Mouse (Mus musculus) CH12F3 (cell line): ENCODE data around the gene Rad9a.

ENCODE experiments used
- in situ Hi-C: fragments of 300-500 bp; cut with MboI; formaldehyde crosslinking; loops from 2 replicates; pipeline ENCODE4 v1.14.3; 2020; ENCODE audit warnings: low sequenced_read_pairs

Gene Rad9a

DNA sequence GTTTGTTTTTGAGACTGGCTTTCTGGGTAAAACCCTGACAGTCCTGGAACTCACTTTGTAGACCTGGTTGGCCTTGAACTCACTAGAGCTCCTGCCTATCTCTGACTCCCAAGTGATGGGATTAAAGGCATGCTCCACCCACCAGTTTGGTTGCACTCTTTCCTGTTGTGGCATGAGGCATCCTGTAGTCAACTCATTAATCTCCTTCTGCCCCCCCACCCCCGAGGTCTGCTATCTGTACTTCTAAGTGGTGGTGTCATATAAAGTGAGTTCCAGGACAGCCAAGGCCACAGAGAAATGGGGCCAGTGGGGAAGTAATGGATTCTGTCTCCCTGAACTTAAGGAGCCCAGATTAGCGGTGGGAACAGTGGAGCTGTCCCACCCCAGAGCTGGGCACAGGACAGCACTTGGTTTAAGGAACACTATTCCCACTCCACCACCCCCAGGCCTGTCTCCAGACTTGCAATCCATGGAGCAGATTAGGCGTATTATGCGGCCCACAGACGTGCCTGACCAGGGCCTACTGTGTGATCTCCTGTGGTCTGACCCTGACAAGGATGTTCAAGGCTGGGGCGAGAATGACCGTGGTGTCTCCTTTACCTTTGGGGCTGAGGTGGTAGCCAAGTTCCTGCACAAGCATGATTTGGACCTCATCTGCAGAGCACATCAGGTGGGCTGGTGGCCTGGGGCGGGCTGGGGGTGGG lies 7.3 kb downstream of the Rad9a start:
- in situ Hi-C loops: no loop called here

DNA sequence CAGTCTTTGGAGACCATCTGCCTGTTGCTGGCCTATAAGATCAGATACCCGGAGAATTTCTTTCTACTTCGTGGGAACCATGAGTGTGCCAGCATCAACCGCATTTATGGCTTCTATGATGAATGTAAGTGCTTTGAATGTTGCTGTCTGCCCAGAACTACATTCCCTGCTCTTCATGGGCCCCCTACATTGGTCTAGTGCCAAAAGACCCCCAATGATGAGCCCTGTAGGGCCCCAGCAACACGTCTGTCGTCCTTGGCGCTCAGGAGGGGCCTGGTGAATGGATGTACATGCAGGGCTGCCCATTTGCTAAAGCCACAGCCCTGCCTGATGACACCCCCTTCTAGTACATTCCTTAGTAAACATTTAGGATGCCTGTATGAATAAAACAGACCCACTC lies 8.3 kb downstream of the Rad9a start:
- in situ Hi-C loops: no loop called here

DNA sequence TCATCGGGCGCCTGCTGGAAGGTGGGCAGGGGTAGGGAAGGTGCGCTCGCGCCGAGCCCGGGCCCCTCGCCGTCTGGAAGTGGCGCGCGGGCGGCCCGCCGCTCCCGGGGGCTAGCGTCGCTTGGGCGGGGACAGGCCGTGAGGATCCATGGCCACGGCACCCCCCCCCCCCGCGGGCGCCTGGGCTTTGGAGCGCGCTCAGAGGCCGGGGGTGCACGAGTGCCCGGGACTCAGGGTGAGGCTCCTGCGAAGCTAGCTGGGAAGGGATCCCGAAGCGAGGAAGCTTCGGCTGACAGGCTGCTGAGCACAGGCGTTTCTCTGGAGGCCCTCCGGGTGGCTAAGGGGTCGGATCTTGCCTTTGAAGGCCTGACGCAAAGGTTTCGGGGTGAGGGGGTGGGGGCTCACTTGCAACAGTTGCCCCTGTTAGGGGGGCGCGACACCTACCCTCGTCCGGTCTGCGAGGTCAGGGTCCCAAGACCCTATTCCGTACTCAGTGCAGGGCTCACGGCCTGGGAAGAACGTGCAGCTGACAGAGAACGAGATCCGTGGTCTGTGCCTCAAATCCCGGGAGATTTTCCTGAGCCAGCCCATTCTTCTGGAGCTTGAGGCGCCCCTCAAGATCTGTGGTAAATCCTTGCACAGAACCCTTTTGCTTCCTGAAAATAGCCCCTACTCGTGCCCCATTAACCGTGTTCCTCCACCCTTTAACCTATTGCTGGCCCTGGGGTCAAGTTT lies 9.0 kb downstream of the Rad9a start:
- in situ Hi-C loops: no loop called here

DNA sequence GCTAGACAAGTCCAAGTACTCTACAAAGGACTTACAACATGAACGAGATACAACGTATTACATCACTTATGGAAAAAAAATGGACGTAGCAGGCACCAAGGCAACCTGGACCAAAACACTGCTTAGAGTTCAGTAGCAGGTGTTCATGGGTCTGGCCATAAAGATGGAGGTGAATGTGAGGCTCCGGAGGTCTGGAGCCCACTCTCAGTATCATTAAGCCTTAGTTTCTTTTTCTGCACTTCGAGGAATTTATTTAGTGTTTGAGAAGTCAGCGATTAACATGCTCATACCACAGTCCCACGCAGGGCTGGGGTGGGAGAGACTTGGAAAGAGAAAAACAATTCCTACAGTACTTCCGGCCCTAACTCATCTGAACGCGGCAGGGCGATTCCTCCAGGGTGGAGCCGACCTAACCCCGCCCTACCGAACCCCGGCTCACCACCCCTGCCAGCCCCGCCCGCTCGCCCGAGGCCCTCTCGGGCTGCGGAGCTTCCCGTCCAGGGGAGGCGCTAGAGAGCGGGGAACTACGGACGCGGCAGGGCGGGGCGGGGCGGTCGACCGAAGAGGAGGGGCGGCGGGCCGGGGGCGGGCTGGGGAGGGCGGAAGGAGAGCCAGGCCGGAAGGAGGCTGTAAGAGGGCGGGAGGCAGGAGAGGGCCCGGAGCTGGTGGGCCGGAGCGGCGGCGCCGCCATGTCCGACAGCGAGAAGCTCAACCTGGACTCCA lies 9.8 kb downstream of the Rad9a start, which contains the start of gene Ppp1ca:
Ppp1ca (plus strand) TSS at position 538 of the 723 bp plus-strand sequence.
- in situ Hi-C loops: no loop called here

DNA sequence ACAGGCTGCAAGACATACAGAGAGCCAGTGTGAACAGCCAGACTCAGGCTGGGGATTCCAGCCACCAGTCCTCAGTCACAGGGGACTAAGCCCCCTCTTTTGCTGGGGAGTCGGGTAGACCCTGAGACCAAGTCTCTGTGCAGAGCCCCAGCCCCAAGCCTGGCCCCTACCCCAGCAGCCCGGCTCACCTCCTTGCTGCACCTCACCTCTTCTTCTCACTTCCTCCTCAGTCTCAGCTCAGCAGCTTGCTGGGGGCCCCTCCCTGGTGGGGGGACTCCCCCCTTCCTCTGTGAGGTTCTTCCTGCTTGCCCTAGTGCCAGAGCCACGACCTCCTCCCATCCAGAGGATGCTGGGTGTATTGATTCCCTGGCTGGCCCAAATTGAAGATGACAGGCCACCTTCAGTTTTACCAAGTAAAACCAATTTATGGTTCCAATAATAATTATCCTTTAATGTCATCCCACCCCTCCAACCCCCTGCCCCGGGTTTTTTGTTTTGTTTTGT lies 10.6 kb downstream of the Rad9a start, which contains the start of gene Tbc1d10c:
Tbc1d10c (minus strand) TSS at position 454 of the 504 bp plus-strand sequence.
- in situ Hi-C loops: no loop called here

DNA sequence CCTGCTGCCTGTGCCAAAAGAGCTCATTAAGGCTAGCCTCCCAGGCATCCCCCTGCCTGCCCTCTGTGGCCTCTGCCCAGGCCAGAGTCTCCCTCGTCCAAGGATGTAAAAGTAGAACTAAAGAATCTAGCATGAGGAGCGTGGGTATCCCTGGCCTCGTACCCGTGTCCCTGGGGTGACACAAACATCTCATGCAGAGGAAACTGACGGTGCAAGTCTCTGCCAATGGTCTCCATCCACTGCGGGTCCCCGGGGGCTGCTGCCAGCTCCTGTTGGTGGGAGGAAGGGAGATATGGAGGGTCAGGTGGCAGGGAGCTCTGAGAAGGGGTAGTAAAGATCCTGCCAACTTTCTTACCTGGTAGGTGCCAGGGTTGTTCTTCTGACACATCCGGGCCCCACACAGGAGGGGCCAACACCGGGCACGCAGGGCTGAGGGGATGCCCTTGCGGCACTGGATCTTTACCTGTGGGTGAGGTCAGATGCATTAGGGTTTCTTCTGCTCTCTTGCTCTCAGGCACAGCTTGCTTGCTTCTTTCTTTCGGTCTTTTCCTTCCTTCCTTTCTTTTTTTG lies 12.3 kb downstream of the Rad9a start:
- in situ Hi-C loops: no loop called here

DNA sequence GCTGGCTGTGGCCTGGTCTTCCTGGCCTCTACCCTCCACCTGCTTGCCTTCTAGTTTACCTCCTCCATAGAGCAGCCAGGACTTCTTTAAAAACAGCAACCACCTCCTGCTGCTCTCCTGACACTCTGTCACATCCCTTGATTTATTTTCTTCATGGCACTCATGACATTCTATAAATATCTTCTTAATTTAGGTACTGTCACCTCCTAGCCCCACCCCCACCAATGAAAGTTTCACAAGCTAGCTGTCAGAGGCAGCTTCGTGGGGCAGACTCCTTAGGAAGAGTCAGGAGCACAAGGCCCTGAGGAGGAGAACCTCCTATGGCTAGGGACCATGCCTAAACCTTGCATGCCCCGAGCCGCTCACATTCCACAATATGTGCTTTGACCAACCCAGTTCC lies 14.2 kb downstream of the Rad9a start:
- in situ Hi-C loops: no loop called here

DNA sequence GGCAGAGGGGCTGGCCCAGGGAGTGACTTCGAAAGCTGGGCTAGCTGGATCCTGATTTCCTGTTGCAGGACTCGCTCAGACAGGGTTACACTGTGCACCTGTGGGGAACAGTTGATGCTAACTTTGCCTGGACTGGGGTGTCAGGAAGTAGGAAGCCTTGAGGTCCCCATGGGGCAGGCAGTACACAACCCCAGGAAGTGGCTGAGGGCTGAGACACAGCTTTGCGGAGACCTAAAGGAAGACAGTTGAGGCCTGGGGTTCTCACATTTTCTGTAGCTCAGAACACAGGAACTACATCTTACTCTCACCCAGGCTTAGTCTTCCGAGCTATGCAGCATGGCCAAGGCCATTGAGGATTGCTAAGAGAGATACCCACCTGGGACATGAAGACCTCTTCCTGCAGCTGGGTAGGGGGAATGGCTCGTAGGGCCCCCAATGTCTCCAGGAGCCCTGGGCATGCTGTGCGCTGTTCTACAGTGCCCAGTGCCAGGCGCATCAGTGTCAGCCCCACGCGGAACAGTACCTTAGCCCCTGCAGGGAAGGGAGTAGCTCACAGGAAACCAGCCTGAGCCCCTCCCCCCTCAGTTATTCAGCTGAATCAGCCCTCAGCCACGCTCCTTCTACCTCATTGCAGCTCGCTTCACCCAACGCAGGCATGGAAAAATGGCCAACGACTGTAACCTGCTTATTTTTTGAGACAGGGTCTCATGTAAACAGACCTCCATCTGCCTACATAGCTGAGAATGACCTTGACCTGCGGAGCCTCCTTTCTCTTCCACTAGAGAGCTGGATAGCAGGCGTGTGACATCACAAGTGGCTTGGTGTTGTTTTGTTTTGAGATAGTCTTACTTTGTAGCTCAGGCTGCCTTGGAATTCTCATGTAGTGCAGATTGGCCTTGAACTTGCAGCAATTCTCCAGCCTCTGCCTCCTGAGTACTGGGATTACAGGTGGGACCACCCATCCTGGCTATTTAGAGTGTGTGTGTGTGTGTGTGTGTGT lies 16.2 kb downstream of the Rad9a start:
- in situ Hi-C loops: no loop called here

DNA sequence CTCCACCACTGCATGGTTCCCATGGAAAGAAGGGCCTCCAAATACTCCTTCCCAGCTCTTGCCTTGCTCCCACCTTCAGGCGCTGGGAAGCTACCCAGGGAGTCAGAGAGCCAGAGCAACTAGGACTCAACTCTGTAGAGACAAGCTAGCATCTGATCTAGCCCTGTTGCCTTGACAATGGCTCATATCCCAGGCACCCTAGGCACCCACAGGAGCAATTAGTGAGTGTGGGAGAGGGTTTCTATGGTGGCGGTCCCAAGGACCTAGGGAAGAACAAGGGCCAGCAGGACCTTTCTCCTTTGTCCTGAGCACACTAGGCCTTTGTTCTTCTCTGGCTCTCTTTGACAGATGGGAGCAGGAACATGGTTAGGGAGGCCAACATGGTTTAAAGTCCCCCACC lies 17.8 kb downstream of the Rad9a start:
- in situ Hi-C loops: no loop called here

DNA sequence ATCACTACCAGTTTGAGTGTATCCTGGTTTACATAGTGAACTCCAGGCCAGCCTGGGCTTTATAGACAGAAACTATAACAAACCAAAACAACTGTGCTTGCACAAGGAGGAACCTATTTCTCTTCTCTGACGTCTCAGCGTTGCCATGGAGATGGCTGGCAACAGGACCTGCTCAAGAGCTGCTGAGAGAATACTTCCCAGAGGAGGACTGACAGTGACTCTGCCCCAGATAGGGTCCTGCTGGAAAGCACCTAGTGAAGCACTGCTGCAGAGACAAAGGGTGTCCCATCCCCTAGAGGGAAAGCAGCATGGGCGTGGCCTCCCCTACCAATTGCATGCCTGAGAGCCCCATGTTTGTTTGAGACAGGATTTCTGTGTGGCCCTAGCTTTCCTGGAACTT lies 19.6 kb downstream of the Rad9a start:
- in situ Hi-C loops: no loop called here

DNA sequence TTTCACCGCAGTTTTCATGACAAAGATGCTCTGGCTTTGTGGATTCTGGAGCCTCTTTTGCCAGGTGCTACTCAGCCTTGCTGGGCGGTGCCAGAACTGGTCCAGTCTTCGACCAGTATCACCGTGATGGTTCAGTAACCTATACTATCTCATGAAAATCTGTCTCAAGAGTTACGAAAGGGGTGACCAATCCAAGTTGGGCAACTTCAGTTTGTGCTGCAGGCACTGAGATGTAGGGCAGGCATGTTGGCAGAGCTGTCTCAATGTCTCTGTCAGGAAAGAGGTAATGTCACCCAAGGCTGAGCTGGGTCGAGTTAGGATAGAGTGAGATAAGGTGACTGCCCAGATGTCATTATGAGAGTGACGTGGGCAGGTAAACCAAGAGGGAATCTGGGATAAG lies 21.1 kb downstream of the Rad9a start:
- in situ Hi-C loops: no loop called here

DNA sequence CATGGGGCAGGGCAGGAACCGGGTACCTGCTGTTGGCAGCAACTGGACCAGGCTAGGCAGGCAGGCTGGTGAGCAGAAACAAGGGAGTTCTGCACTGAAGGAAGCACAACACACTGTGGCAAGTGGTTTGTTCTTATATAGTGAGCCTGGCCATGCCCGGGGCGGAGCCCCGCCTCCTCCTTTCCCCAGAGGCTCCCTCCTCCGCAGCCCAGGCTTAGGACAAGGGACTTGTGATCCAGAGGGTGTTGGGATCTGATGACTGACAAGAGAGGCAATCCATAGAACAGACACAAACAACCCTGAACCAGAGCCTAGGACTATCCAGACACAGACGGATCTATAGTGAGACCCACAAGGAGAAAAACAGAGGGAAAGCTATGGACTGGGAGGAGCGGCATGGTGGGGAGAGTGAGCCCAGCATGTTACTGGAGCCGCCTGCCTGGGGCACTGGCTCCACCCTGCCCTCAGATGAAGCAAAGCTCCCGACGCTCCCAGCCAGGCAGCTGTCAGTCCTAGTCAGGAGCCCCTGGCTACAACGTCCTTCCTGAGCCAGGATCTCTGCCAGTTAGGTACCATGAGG lies 26.0 kb downstream of the Rad9a start, which contains the start of gene Carns1:
Carns1 (minus strand) TSS at position 112 of the 580 bp plus-strand sequence.
- in situ Hi-C loops: no loop called here

DNA sequence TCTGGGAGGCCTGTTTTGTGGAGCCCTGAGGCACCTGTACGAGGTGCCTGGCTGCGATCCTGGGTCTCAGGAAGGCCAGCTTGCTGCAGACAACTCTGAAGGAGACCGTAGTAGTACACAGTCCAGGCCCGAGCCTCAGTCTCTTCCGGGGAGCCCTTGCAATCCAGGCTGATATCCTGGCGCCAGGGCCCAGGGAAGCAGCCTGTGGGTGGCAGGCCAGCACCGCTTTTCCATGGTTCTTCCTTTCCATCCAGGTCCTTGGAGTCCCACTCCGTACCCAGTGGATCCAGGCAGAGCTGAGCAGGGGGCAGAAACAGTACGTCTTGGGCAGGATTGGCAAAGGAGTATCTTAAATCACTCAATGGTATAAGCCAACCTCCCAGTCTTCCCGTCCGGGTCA lies 28.5 kb downstream of the Rad9a start:
- in situ Hi-C loops: no loop called here

DNA sequence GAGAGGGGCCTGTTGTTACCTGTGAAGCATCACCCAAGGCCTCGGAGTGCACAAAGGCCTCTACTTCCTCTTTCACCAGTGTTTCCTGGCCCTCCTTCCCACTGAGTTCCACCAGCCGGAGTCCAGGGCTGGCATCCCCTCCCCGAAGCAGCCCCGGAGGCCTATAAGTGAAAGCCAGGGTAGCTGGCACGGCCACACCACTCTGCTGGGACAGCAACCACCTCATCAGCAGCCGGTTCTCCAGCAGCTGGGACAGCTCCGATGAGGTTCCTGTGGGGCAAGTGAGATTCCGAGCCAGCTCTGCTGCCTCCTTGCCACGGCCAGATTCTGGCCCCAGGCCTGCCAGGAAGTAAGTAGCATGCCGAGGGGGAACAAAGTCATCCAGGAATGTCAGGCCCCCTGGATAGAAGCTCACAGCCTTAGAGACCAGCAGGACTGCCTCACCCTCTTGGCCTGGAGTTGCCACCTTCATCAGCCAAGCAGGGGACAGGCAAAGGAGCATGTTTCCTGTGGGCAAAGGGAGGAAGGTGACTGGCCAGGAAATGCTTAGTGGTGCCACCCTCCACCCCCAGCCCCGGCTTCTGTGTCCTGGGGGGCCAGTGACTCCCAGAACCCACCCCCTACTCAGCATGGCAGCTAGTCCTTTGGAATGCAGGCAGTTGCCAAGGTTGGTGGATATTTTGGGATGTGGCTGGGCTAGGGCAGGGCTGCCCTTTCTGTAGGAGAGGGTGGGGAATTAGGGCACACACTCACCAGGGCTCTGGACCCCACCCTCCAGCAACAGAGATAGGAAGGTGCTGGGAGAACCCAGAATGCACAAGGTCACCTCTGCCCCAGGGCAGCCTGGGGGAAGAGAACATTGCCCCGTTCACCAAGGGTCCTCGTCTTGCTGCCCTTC lies 29.8 kb downstream of the Rad9a start:
- in situ Hi-C loops: no loop called here

DNA sequence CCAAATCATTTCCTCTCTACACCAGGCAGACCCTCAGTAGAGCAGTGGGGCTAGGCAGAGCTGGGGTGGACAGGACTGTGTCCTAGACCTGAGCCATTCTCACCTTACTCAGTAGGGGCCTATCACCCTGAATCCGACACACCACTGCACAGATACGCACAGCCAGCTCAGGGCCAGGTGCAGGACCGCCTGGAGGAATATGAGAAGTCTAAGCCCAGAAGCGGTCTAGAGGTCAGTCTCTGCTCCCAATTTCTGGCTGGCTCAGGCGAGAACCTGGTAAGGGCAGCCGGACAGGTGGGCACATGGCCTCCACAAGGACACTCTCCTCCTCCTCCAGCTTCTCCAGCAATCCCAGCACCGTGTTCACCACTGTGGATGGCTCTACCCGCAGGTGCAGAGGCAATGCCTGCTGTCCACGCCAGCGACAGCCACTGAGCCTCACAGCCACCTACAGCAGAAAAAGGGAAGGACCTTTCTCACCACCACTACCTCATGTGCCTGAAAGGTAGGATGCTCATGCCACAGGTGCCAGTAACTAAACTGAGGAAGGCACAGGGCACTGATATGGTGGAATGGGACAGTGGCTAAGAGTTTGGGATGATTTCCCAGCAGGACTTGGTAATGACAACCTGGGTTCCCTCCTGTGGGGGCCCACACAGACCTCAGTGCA lies 30.6 kb downstream of the Rad9a start:
- in situ Hi-C loops: no loop called here

DNA sequence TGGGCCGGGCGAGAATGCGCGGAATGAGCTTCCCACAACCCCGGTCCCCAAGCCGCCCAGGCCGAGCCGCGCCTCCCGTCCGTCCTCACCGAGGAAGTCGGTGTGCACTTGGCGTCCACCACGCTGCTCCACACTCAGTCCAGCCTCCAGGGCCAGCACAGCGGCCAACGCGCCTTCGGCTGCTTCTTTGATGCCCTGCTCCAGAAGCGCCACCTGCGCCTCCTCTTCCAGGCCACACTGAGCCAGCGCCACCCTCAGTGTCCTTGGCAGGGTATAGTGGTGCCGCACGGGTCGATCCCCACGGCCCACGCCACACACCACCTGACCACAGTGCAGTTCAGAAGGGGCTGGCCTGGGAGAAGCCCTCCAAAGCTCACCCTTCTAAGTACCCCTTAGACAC lies 31.7 kb downstream of the Rad9a start:
- in situ Hi-C loops: no loop called here

DNA sequence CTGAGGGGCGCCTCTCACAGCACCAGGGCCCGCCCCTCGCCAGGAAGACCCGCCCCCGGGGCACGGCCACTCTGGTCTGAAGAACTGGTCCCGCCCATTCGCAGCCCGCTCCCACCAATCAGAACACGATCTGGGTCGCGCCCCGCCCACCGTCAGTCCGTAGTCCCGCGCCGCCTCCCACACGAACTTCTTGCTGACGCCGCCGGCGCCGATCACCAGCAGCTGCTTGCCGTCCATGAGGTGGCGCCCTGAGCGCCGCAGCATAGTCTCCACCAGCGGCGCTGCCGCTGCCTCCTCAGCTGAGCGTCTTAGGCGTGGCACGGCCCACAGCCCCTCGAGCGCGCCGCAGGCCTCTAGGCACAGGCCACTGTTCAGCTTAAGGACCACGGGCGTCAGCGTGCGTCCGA lies 32.1 kb downstream of the Rad9a start:
- in situ Hi-C loops: no loop called here
